Mouse (Mus musculus) neutrophil, adult 59 days (primary cell): ENCODE results near the gene Tmem95. TPM values are rescaled to one million over a fixed set of nuclear protein-coding genes. Genes with fewer than 3 reads are reported as not detected.

Source experiments
- total RNA-seq, 2 experiments: library from RNA; stranded (reverse); gene quantifications; 1 replicate in 1 of 2; 2 replicates in 1 of 2; pipeline ENCODE4 v1.2.4; 2023

Gene Tmem95
- not detected for total RNA-seq

DNA sequence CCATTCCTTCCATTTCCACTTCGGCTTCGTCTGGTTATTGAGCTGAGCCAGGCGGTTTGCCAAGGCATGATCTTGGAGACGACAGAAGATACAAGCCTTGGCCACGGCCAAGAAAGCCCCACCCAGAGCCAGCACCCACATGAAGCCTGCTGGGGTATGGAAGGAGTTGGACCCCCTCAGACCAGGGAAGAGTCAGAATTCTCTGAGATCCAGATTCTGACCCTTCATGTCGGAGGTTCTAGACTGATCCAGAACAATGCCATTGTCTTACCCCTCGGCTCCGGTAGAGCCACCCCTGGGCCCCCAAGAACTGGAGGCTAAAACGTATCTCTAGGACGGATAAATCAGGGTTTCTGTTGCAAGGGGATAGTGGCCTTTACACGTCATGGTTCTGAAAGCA lies at the start of gene Tmem95:
Gene Tmem95 (minus strand): TSS at position 141 of the 400 bp plus-strand sequence.

GRCm38 (mm10) chr11:69921114-69922011 lies 43.5 kb upstream of the Tmem95 start, which contains the start of gene Eif5a:
TSS of gene Eif5a (minus strand) at chr11:69921958.

GRCm38 (mm10) chr11:69913554-69914371 lies 35.9 kb upstream of the Tmem95 start, which contains the start of gene Gps2:
TSS of gene Gps2 (plus strand) at chr11:69913888.

DNA sequence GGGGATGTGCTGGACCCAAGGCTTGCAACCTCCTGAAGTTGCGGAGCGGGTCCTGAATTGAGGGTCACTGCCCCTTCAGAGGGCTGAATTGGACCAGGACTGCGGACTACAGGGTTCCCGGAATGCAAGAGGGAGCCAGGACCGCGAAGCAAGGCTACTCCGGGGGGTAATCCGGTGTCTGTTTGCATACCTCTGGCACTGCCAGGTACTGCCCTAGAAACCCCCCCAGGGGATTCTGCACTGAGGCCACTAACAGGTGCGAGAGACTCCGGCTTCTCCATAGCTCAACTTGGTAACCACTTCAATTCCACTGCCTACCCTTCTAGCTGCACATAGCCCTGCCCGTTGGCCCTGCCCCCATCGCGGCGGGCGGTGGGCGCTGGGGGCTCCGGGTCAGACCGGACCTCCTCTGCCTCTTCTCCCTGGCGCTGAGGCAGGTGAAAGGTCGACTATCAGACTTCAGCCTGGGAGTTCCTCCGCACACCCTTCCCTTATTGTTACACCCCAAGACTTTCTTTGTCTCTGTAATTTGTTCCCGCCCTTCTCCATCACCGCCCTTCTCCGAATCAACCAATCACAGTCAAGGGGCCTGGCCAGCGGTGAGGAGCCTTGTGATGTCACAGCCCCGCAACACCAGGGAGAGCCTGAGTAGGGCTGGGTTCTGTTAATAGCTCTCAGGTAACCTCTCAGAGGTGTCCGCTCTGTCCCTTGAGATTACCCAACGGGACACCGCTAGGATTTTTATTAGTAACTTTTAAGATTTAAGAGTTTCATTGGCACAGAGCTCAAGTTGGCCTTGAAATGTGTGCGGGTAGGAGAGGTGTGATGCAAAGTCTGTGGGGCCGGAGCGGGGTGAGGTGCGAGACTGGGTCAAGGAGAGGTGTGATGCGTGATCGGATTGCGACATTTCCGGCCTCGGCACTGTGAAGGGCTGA lies 22.9 kb upstream of the Tmem95 start, which contains the start of the genes 2810408A11Rik and Neurl4:
Gene 2810408A11Rik (minus strand): TSS at position 517 of the 935 bp plus-strand sequence.
Gene Neurl4 (plus strand): TSS at position 602 of the 935 bp plus-strand sequence.

DNA sequence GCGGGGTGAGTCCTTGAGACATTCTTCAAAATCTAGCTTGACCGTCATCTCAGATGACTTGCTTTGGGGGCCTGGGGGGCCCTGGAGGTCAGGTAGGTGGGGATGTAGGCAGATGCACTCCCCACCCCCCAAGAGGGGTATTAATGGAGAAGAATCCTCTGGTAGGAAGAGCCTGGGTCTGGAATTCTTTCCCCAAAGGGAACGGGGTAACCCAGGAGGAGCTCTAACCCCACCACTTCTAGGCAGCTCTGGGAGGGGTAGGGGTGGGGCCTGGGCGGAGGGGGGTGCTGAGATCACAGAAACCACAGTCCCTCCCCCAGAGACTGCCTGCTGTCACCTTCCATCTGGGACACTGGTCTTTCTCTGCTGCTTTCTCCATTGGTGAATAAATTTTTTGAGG lies 17.5 kb upstream of the Tmem95 start, which contains the start of gene Acap1:
Gene Acap1 (minus strand): TSS at position 249 of the 400 bp plus-strand sequence.

DNA sequence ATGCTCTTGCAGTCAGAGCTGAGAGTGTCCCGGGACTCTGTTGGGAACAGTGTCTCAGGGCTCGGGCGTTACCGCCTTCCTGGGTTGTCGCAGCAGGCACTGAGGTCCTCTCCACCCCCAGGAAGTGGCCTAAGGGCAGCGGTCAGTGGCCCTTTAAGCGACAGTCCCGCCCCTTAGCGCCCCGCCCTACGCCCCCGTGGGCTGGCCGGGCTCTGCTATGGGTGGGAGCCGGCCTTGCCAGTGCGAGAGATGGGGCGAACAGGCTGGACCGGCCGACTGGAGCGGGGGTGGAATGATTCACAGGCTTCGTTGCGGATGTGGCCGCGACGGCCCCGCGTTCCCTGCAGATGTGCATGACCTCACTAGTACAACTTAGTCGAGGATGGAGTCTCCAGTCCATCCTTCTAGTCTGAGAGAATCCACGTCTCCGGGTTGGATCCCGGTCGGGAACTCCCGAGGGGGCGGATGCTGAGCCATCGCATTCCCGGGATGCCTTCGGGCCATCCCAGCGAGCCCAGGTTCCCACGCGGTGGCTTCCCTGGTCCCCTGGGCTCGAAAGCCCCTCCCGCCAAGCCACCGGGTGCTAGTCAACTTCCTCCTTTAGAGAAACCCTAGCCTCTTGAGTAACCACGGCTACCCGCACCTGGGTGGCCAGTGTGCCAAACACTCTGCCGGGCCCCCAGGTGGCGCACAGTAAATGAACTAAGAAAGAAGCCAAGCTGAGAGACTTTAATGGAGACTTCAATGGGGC lies 3.2 kb upstream of the Tmem95 start, which contains the start of gene Kctd11:
Gene Kctd11 (minus strand): TSS at position 554 of the 751 bp plus-strand sequence.

DNA sequence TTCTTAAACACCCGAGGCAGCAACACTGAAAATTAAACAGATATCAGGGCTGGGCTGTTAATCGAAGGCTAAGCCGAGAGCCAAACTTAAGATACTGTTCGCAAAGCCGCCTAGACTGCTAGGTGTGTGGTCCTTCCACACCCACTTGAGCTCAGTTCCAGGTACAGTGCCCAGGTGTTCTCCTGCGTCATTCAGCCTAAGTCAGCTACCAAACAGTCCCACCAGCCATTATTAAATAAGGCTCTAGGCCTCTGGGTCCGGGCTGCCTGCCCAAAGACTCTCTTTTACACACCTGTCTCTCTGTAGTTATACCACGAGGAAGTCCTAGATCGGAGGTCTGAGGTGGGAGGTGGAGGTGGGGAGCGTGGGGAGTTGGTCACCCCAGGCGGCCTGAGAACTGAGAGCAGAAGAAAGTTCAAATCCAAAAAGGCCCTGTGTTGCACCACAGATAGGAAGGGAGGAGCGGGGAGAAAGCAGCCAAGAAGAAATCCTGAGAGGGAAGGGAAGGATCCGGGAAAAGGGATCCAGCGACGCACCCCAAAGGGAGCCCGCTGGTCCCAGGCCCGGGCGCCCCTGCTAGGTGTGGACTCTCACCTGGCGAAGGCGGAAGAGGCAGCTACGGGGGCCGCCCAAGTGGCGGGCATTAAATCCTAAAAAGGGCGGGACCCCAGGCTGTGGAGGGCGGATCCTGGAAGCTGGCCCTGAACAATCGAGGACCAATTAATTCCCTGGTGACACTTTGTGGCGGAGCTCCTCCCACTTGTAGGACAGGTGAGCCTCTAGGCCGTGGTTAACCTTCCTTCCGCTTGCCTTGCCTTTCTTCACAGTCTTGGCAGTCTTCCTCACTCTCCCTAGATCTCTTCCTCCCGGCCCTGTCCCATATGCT lies 19.5 kb downstream of the Tmem95 start, which contains the start of gene Tnk1:
Gene Tnk1 (minus strand): TSS at position 618 of the 886 bp plus-strand sequence.

GRCm38 (mm10) chr11:69846198-69846680 lies 31.6 kb downstream of the Tmem95 start, which contains the start of gene Plscr3:
TSS of gene Plscr3 (plus strand) at chr11:69846376.

DNA sequence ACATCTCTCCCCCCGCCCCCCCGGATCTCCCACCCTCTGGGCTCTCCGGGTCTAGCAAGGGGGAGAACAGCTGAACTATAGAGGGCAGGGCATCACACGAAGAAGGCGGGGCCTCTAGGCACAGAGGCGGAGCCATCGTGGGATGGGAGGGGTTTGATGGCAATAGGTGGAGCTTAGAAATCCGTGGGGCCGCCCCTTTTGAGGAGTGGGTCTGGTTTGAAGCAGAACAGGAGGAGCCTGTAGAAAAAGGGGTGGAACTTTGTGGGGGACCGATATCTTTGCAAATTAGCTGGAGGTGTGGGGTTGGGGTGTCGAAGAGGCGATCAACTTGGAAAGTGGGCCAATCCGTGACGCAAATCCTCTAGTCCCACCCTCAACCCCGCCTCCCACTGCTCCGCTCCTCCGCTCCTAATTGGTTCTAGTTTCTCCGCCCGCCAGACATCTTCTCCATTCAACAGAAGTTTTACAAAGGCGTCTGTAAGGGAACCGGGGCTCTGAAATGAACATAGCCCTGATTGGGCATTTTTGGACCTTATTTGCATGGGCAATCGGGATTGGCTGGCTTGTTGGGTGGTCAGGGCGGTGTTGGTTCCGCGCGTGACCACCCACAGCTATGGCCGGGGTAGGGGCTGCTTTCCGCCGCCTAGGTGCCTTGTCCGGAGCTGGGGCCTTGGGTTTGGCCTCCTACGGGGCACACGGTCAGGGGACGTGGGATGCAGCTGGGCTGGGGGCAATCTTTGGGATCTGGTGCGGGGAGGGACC lies 39.7 kb downstream of the Tmem95 start, which contains the start of gene Tmem256:
Gene Tmem256 (plus strand): TSS at position 563 of the 762 bp plus-strand sequence.

GRCm38 (mm10) chr11:69837604-69837951 lies 40.2 kb downstream of the Tmem95 start, which contains the start of gene Nlgn2:
TSS of gene Nlgn2 (minus strand) at chr11:69837784.

Other genes with a start within 250 kb of the Tmem95 start
- gene Fxr2, start 245.0 kb downstream of the Tmem95 start, total RNA-seq = 10 to 100 TPM; 39.1 to 51.4 TPM
- under 1 TPM in 1 of 2 experiments, not detected in 1; 0.62 TPM for gene Sox15, start 222.7 kb downstream of the Tmem95 start, total RNA-seq
- 10 to 100 TPM; 54.1 to 58.1 TPM for gene Mpdu1, start 215.4 kb downstream of the Tmem95 start, total RNA-seq
- 100 to 1,000 TPM; 111 to 170 TPM for gene Cd68, start 211.9 kb downstream of the Tmem95 start, total RNA-seq
- gene Eif4a1, start 205.6 kb downstream of the Tmem95 start, total RNA-seq = 100 to 1,000 TPM; 570 to 577 TPM
- 10 to 100 TPM; 66.6 to 83.8 TPM for gene Senp3, start 195.9 kb downstream of the Tmem95 start, total RNA-seq
- 10 to 100 TPM; 12.1 to 17.1 TPM for gene Tnfsf13, start 192.2 kb downstream of the Tmem95 start, total RNA-seq
- 10 to 100 TPM in 1 of 2 experiments, 1 to 10 TPM in 1; 6.9 to 12.4 TPM for gene Tnfsf12, start 182.2 kb downstream of the Tmem95 start, total RNA-seq
- 1 to 10 TPM; 4.5 to 7.2 TPM for gene Tnfsfm13, start 181.9 kb downstream of the Tmem95 start, total RNA-seq
- gene Polr2a, start 119.4 kb downstream of the Tmem95 start, total RNA-seq = 10 to 100 TPM; 81.5 to 86.5 TPM
- gene Slc35g3, start 116.0 kb downstream of the Tmem95 start, total RNA-seq = not detected
- gene Zbtb4, start 112.1 kb downstream of the Tmem95 start, total RNA-seq = 1 to 10 TPM; 2.8 to 2.9 TPM
- gene Chrnb1, start 82.1 kb downstream of the Tmem95 start, total RNA-seq = 1 to 10 TPM in 1 of 2 experiments, under 1 TPM in 1; 0.86 to 1.8 TPM
- gene Fgf11, start 76.2 kb downstream of the Tmem95 start, total RNA-seq = under 1 TPM in 1 of 2 experiments, not detected in 1; 0.11 TPM
- gene Tmem102, start 72.4 kb downstream of the Tmem95 start, total RNA-seq = not detected
- not detected for gene Gm39566, start 62.7 kb downstream of the Tmem95 start, total RNA-seq
- gene Spem2, start 59.6 kb downstream of the Tmem95 start, total RNA-seq = not detected
- not detected for gene Spem1, start 55.8 kb downstream of the Tmem95 start, total RNA-seq
- gene Nlgn2, start 40.2 kb downstream of the Tmem95 start, total RNA-seq = 1 to 10 TPM; 1.5 to 1.8 TPM
- gene Tmem256, start 39.5 kb downstream of the Tmem95 start, total RNA-seq = 100 to 1,000 TPM in 1 of 2 experiments, 10 to 100 TPM in 1; 99.9 to 101 TPM
- 10 to 100 TPM; 34.4 to 38.0 TPM for gene Plscr3, start 31.6 kb downstream of the Tmem95 start, total RNA-seq
- gene Tnk1, start 19.3 kb downstream of the Tmem95 start, total RNA-seq = not detected
- gene Kctd11, start 3.4 kb upstream of the Tmem95 start, total RNA-seq = 1 to 10 TPM; 8.4 to 8.8 TPM
- 100 to 1,000 TPM; 261 to 285 TPM for gene Acap1, start 17.5 kb upstream of the Tmem95 start, total RNA-seq
- gene 2810408A11Rik, start 23.0 kb upstream of the Tmem95 start, total RNA-seq = 1 to 10 TPM in 1 of 2 experiments, under 1 TPM in 1; 0.95 to 1.9 TPM
- gene Neurl4, start 23.1 kb upstream of the Tmem95 start, total RNA-seq = 10 to 100 TPM; 17.9 to 18.5 TPM
- 10 to 100 TPM; 75.4 to 79.7 TPM for gene Gps2, start 35.9 kb upstream of the Tmem95 start, total RNA-seq
- 100 to 1,000 TPM; 498 to 503 TPM for gene Eif5a, start 43.9 kb upstream of the Tmem95 start, total RNA-seq
- not detected for gene Ybx2, start 57.8 kb upstream of the Tmem95 start, total RNA-seq
- under 1 TPM; 0.55 to 0.60 TPM for gene Slc2a4, start 70.2 kb upstream of the Tmem95 start, total RNA-seq
- gene Cldn7, start 86.8 kb upstream of the Tmem95 start, total RNA-seq = not detected
- gene Ctdnep1, start 103.1 kb upstream of the Tmem95 start, total RNA-seq = 10 to 100 TPM; 65.2 to 68.4 TPM
- 10 to 100 TPM; 25.3 to 27.8 TPM for gene Elp5, start 104.5 kb upstream of the Tmem95 start, total RNA-seq
- gene Gabarap, start 113.1 kb upstream of the Tmem95 start, total RNA-seq = 100 to 1,000 TPM; 537 TPM
- 10 to 100 TPM; 43.3 to 47.1 TPM for gene Phf23, start 117.8 kb upstream of the Tmem95 start, total RNA-seq
- 10 to 100 TPM; 17.5 to 21.4 TPM for gene Dvl2, start 122.6 kb upstream of the Tmem95 start, total RNA-seq
- 10 to 100 TPM; 34.6 to 40.2 TPM for gene Acadvl, start 137.4 kb upstream of the Tmem95 start, total RNA-seq
- 1 to 10 TPM; 5.7 to 6.7 TPM for gene Dlg4, start 138.9 kb upstream of the Tmem95 start, total RNA-seq
- not detected for gene Asgr1, start 176.1 kb upstream of the Tmem95 start, total RNA-seq
- gene Asgr2, start 214.6 kb upstream of the Tmem95 start, total RNA-seq = under 1 TPM in 1 of 2 experiments, not detected in 1; 0.42 TPM